ENCODE assay signal across 26 mouse cellular contexts in the genomic region with DNA sequence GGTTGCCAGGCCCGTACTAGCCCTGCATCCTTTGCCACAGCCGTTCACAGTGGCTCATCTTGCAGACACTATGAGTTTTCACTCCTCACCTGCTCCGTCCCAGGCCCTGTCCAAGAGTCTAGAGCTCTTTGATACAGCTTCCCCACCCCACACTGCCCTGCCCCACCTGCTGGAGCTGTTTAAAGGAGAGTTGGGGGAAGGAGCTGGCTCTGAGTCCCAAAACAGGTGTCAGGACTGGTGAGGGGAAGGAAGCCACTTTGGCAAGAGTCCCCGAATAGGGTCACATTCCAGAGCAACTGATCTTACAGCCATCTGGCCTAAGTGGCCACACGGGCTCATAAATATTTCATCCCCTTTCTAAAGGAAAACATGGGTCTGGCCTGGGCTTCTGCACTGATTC. TPM values are rescaled to one million over a fixed set of nuclear protein-coding genes. Genes with fewer than 3 reads are reported as not detected.
"Had no signal": no experiment of that assay in that cellular context is flagged by ENCODE, and none has a peak within 500 bp of the region (broad histone marks: within the 10 kb centered on the region; RNA-seq: fewer than 3 reads in every experiment).

No protein-coding gene starts in this region.

- H3K4me2 ChIP-seq: heart, embryonic 12.5 days; hindbrain, embryonic 12.5 days; hindbrain, embryonic 14.5 days; intestine, embryonic 15.5 days; limb, embryonic 13.5 days; limb, embryonic 15.5 days; liver, embryonic 12.5 days had no signal

- H3K36me3 ChIP-seq: heart, embryonic 10.5 days; heart, embryonic 12.5 days; hindbrain, embryonic 10.5 days; hindbrain, embryonic 12.5 days; intestine, embryonic 15.5 days; limb, embryonic 13.5 days; limb, embryonic 15.5 days; liver, embryonic 12.5 days had no signal

- H3K27ac ChIP-seq: heart, embryonic 10.5 days; hindbrain, embryonic 10.5 days; hindbrain, embryonic 12.5 days; hindbrain, embryonic 14.5 days; intestine, embryonic 15.5 days; layer of hippocampus, adult 2 months; limb, embryonic 13.5 days; limb, embryonic 15.5 days; liver, embryonic 12.5 days; liver, embryonic 14.5 days had no signal

- H3K9ac ChIP-seq: heart, embryonic 12.5 days; hindbrain, embryonic 12.5 days; hindbrain, embryonic 14.5 days; intestine, embryonic 15.5 days; limb, embryonic 13.5 days; limb, embryonic 15.5 days; liver, embryonic 12.5 days; liver, embryonic 14.5 days had no signal

- H3K27me3 ChIP-seq: hindbrain, embryonic 12.5 days; intestine, embryonic 15.5 days; limb, embryonic 15.5 days had no signal

- H3K4me1 ChIP-seq: intestine, embryonic 15.5 days; liver, embryonic 12.5 days had no signal

- H3K4me3 ChIP-seq: heart, embryonic 10.5 days; heart, embryonic 12.5 days; hindbrain, embryonic 10.5 days; hindbrain, embryonic 12.5 days; intestine, embryonic 15.5 days; layer of hippocampus, adult 2 months; limb, embryonic 13.5 days; limb, embryonic 15.5 days; liver, embryonic 12.5 days had no signal

- DNase-seq: gastrocnemius, postnatal 25 days; heart, adult 18-20 months; heart, postnatal 10 days; heart, postnatal 4 days; kidney, adult 18-20 months; kidney, adult 8-10 months; kidney, postnatal 10 days; kidney, postnatal 25 days; kidney, postnatal 4 days; left cerebral cortex, postnatal 4 days had no signal

- ATAC-seq: hindbrain, embryonic 16.5 days; inflammation-experienced regulatory T-cells, adult 6 months; intestine, embryonic 15.5 days; intestine, postnatal 0 days; liver, embryonic 12.5 days had no signal

- H3K9me3 ChIP-seq: heart, embryonic 10.5 days; heart, embryonic 12.5 days; hindbrain, embryonic 10.5 days; hindbrain, embryonic 12.5 days; intestine, embryonic 15.5 days; limb, embryonic 13.5 days; limb, embryonic 15.5 days; liver, embryonic 12.5 days had no signal

RNA-seq across cellular contexts. Expression of a gene that starts 51.0 kb away (rescaled TPM):
- total RNA-seq: granulocyte monocyte progenitor cell, adult 5-6 weeks had no signal
- polyA plus RNA-seq: liver, adult 2 months had no signal
